Mouse (Mus musculus) embryonic fibroblast, embryonic 13.5 days (primary cell): ENCODE data around the gene Tbc1d10c. TPM values are rescaled to one million over a fixed set of nuclear protein-coding genes. Genes with fewer than 3 reads are reported as not detected.

ENCODE experiments used
- H3K27ac ChIP-seq: 2 replicates; pipeline ENCODE4 v1.5.1; 2012; ENCODE audit warnings: low read length, control low read depth, inconsistent platforms; ENCODE audit not compliant: insufficient read depth
- H3K4me1 ChIP-seq: 2 replicates; pipeline ENCODE4 v1.6.1; 2011; ENCODE audit warnings: low read length; ENCODE audit not compliant: control insufficient read depth, insufficient read depth
- H3K4me3 ChIP-seq: 2 replicates; pipeline ENCODE4 v1.5.1; 2011; ENCODE audit warnings: mild to moderate bottlenecking, control low read depth, low read length; ENCODE audit not compliant: insufficient read depth
- CTCF ChIP-seq: IDR thresholded peaks from 2 replicates; pipeline ENCODE4 v1.5.1; 2011; ENCODE audit warnings: mild to moderate bottlenecking, control low read depth, low read length, moderate library complexity, borderline replicate concordance; ENCODE audit not compliant: insufficient read depth
- POLR2A ChIP-seq: IDR thresholded peaks from 2 replicates; pipeline ENCODE4 v1.6.1; 2011; ENCODE audit warnings: low read depth, mild to moderate bottlenecking, control low read depth, low read length, moderate library complexity
- polyA plus RNA-seq: library from polyadenylated mRNA; stranded (reverse); fragments of >200 nt; gene quantifications from 2 replicates; pipeline ENCODE4 v1.2.4, GENCODE M21; 2011; ENCODE audit warnings: low read depth; ENCODE audit not compliant: missing spikeins, insufficient read length

The Tbc1d10c gene
- polyA plus RNA-seq, 1 experiment, result 0.25 TPM

GRCm38 (mm10) chr19:4227894-4228678 lies 37.0 kb upstream of the Tbc1d10c start:
- Histone ChIP-seq H3K4me3 (no peak overlapping the region), H3K27ac (no peak overlapping the region), H3K4me1 (peaks cover 10% of the 10 kb centered on the region)
- TF ChIP-seq POLR2A, result no peak
- TF ChIP-seq CTCF, result peak; percentile 54; the same call in 1 of the 2 replicates

GRCm38 (mm10) chr19:4227446-4227845 lies 36.4 kb upstream of the Tbc1d10c start:
- no peak overlapping the region for H3K4me3 ChIP-seq
- H3K4me1 ChIP-seq, result peaks cover 10% of the 10 kb centered on the region
- TF ChIP-seq CTCF, result no peak
- no peak overlapping the region for H3K27ac ChIP-seq

- TF ChIP-seq CTCF (no peak), POLR2A (no peak)
- H3K4me3 ChIP-seq, result no peak overlapping the region
- peaks cover 10% of the 10 kb centered on the region for H3K4me1 ChIP-seq
- H3K27ac ChIP-seq, result no peak overlapping the region
Observed at GRCm38 (mm10) chr19:4226779-4227178, 35.7 kb upstream of the Tbc1d10c start.

GRCm38 (mm10) chr19:4222165-4222564 lies 31.1 kb upstream of the Tbc1d10c start:
- no peak for TF ChIP-seq CTCF
- TF ChIP-seq POLR2A, result no peak
- Histone ChIP-seq H3K4me3 (no peak overlapping the region), H3K4me1 (peaks cover 17% of the 10 kb centered on the region), H3K27ac (no peak overlapping the region)

GRCm38 (mm10) chr19:4220957-4221743 lies 30.1 kb upstream of the Tbc1d10c start:
- Histone ChIP-seq H3K4me1 (peaks cover 23% of the 10 kb centered on the region), H3K4me3 (no peak overlapping the region), H3K27ac (no peak overlapping the region)
- no peak for TF ChIP-seq CTCF
- no peak for TF ChIP-seq POLR2A

- no peak for TF ChIP-seq CTCF
- H3K4me3 ChIP-seq, result no peak overlapping the region
- peaks cover 23% of the 10 kb centered on the region for H3K4me1 ChIP-seq
- H3K27ac ChIP-seq, result no peak overlapping the region
Observed at GRCm38 (mm10) chr19:4220416-4220815, 29.3 kb upstream of the Tbc1d10c start.

- Histone ChIP-seq H3K4me1 (peaks cover 23% of the 10 kb centered on the region), H3K27ac (no peak overlapping the region), H3K4me3 (no peak overlapping the region)
- no peak for TF ChIP-seq POLR2A
- no peak for TF ChIP-seq CTCF
Observed at GRCm38 (mm10) chr19:4219943-4220342, 28.9 kb upstream of the Tbc1d10c start.

GRCm38 (mm10) chr19:4218784-4219183 lies 27.7 kb upstream of the Tbc1d10c start:
- Histone ChIP-seq H3K27ac (no peak overlapping the region), H3K4me3 (no peak overlapping the region), H3K4me1 (peaks cover 24% of the 10 kb centered on the region)
- TF ChIP-seq POLR2A (no peak), CTCF (no peak)

- no peak overlapping the region for H3K4me3 ChIP-seq
- peaks cover 27% of the 10 kb centered on the region for H3K4me1 ChIP-seq
- no peak overlapping the region for H3K27ac ChIP-seq
- TF ChIP-seq POLR2A, result no peak
- TF ChIP-seq CTCF, result no peak
Observed at GRCm38 (mm10) chr19:4218293-4218692, 27.2 kb upstream of the Tbc1d10c start.

GRCm38 (mm10) chr19:4217855-4218254 lies 26.8 kb upstream of the Tbc1d10c start:
- Histone ChIP-seq H3K27ac (no peak overlapping the region), H3K4me1 (peaks cover 31% of the 10 kb centered on the region), H3K4me3 (no peak overlapping the region)
- TF ChIP-seq CTCF (no peak), POLR2A (no peak)
